Mouse (Mus musculus): ENCODE measurements at regions not wholly inside any gene's neighbourhood (a gene's known extent, or its start where the extent isn't known, plus 50 kb on each side); places are given as distances from the start of the nearest gene placed in this dataset.

DNA sequence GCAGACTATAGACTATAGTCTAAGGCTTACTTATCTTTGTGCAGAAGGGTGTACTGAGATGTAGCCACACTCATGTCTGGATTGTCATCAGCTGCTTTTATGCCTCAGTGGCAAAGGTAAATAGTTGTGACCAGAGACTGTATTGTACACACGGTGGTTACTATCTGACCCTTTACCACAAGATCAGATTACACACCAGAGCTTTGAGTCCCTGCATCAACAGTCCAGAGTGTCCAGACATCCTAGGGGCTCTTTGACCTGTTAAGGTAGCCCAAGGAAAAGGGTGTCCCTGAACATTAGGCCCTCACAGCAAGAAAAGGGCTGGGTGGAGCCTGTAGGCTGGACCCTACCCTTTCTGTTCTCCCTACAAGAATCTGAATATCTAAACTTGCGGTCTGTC, 436.4 kb downstream of the Fut8 start:
- TF ChIP-seq CEBPB (IDR thresholded peaks at IDR 0.05; ENCODE audit: low read depth) (no peak), USF1 (IDR thresholded peaks at IDR 0.05; ENCODE audit: low read depth) (no peak), MAX (IDR thresholded peaks at IDR 0.05) (no peak), CTCF (IDR thresholded peaks at IDR 0.05; ENCODE audit: control insufficient read depth, insufficient read depth, insufficient read length) (no peak), FOSL1 (IDR thresholded peaks at IDR 0.05; ENCODE audit: insufficient read depth, low read length, poor library complexity, severe bottlenecking) (no peak), MYOD1 (IDR thresholded peaks at IDR 0.05; ENCODE audit: control insufficient read depth, insufficient read length, low read depth) (no peak)
